Mouse (Mus musculus) cerebellum, adult 11 months (tissue): ENCODE measurements around the gene Btbd35f20.
"Not testable (repeated sequence)": the region's sequence is repeated elsewhere in the genome, so short reads cannot be mapped to it uniquely, and the experiment has no call there.

ENCODE experiments used
- DNase-seq: peaks from one replicate; pipeline ENCODE4 v3.0.0; 2022

The Btbd35f20 gene

GRCm38 (mm10) chrX:4291145-4291544 is at the start of gene Btbd35f20:
Gene Btbd35f20, minus strand, starts transcription at chrX:4291245.
- DNase-seq, result not testable (repeated sequence)
